Mouse (Mus musculus): ENCODE results near the gene Clec3b. TPM values are rescaled to one million over a fixed set of nuclear protein-coding genes. Genes with fewer than 3 reads are reported as not detected.

Gene Clec3b
- total and polyA plus RNA-seq, 3 experiments, result not detected

GRCm38 (mm10) chr9:123112805-123113521 is 37.8 kb upstream of the Clec3b start, which contains the start of the genes Zdhhc3 and Exosc7:
Gene Zdhhc3, minus strand, starts transcription at chr9:123113205.
Gene Exosc7, plus strand, starts transcription at chr9:123113215.
- TF ChIP-seq CTCF (IDR thresholded peaks at IDR 0.05; ENCODE audit: low read depth, low read length) (no peak), POLR2AphosphoS5 (IDR thresholded peaks at IDR 0.05; ENCODE audit: insufficient replicate concordance, low read depth, low read length) (no peak), GATA2 (IDR thresholded peaks at IDR 0.05; ENCODE audit: borderline replicate concordance, low read depth, low read length) (no peak), TAL1 (conservative IDR thresholded peaks at IDR 0.05; ENCODE audit: low read depth, low read length) (no peak), GATA1 (IDR thresholded peaks at IDR 0.05; ENCODE audit: borderline replicate concordance, low read length) (no peak)
- Histone ChIP-seq H3K27me3 (ENCODE audit: insufficient read depth, low read length) (no peaks in the 10 kb centered on the region), H3K4me3 (ENCODE audit: low read depth, low read length) (peak within 1 kb of the TSS; percentile 94), H3K9me3 (replicated peaks) (no peaks in the 10 kb centered on the region), H3K4me1 (ENCODE audit: insufficient read depth, low read depth, low read length) (peaks cover 55% of the 10 kb centered on the region), H3K36me3 (replicated peaks) (peaks cover 64% of the 10 kb centered on the region)
- DNase-seq (ENCODE audit: low spot score) (peak; percentile 88), ATAC-seq (ENCODE audit: extremely low read depth, insufficient number of reproducible peaks, low FRiP score, poor library complexity, severe bottlenecking) (peak; percentile 51)

GRCm38 (mm10) chr9:123113931-123114330 is 36.8 kb upstream of the Clec3b start:
- Histone ChIP-seq H3K27me3 (ENCODE audit: insufficient read depth, low read length) (no peaks in the 10 kb centered on the region), H3K36me3 (replicated peaks) (peaks cover 64% of the 10 kb centered on the region), H3K4me3 (ENCODE audit: low read depth, low read length) (peak overlapping the region; percentile 94), H3K9me3 (replicated peaks) (no peaks in the 10 kb centered on the region), H3K4me1 (ENCODE audit: insufficient read depth, low read depth, low read length) (peaks cover 53% of the 10 kb centered on the region)
- ATAC-seq (ENCODE audit: extremely low read depth, insufficient number of reproducible peaks, low FRiP score, poor library complexity, severe bottlenecking), result no peak
- no peak for DNase-seq (ENCODE audit: low spot score)
- TF ChIP-seq GATA2 (IDR thresholded peaks at IDR 0.05; ENCODE audit: borderline replicate concordance, low read depth, low read length), result no peak
- no peak for TF ChIP-seq GATA1 (IDR thresholded peaks at IDR 0.05; ENCODE audit: borderline replicate concordance, low read length)
- no peak for TF ChIP-seq CTCF (IDR thresholded peaks at IDR 0.05; ENCODE audit: low read depth, low read length)

GRCm38 (mm10) chr9:123115566-123115965 is 35.2 kb upstream of the Clec3b start:
- Histone ChIP-seq H3K4me3 (ENCODE audit: low read depth, low read length) (no peak overlapping the region), H3K9me3 (replicated peaks) (no peaks in the 10 kb centered on the region), H3K27me3 (ENCODE audit: insufficient read depth, low read length) (no peaks in the 10 kb centered on the region), H3K36me3 (replicated peaks) (peaks cover 64% of the 10 kb centered on the region), H3K4me1 (ENCODE audit: insufficient read depth, low read depth, low read length) (peaks cover 45% of the 10 kb centered on the region)
- DNase-seq (ENCODE audit: low spot score) (no peak), ATAC-seq (ENCODE audit: extremely low read depth, insufficient number of reproducible peaks, low FRiP score, poor library complexity, severe bottlenecking) (no peak)
- TF ChIP-seq GATA1 (IDR thresholded peaks at IDR 0.05; ENCODE audit: borderline replicate concordance, low read length) (no peak), POLR2AphosphoS5 (IDR thresholded peaks at IDR 0.05; ENCODE audit: insufficient replicate concordance, low read depth, low read length) (no peak), CTCF (IDR thresholded peaks at IDR 0.05; ENCODE audit: low read depth, low read length) (no peak), GATA2 (IDR thresholded peaks at IDR 0.05; ENCODE audit: borderline replicate concordance, low read depth, low read length) (no peak), TAL1 (conservative IDR thresholded peaks at IDR 0.05; ENCODE audit: low read depth, low read length) (no peak)

- Histone ChIP-seq H3K4me3 (ENCODE audit: low read depth, low read length) (no peak overlapping the region), H3K4me1 (ENCODE audit: insufficient read depth, low read depth, low read length) (peaks cover 23% of the 10 kb centered on the region), H3K9me3 (replicated peaks) (no peaks in the 10 kb centered on the region), H3K27me3 (ENCODE audit: insufficient read depth, low read length) (no peaks in the 10 kb centered on the region), H3K36me3 (replicated peaks) (peaks cover 96% of the 10 kb centered on the region)
- TF ChIP-seq GATA2 (IDR thresholded peaks at IDR 0.05; ENCODE audit: borderline replicate concordance, low read depth, low read length), result no peak
- no peak for TF ChIP-seq CTCF (IDR thresholded peaks at IDR 0.05; ENCODE audit: low read depth, low read length)
- TF ChIP-seq TAL1 (conservative IDR thresholded peaks at IDR 0.05; ENCODE audit: low read depth, low read length), result no peak
- no peak for TF ChIP-seq POLR2AphosphoS5 (IDR thresholded peaks at IDR 0.05; ENCODE audit: insufficient replicate concordance, low read depth, low read length)
- TF ChIP-seq GATA1 (IDR thresholded peaks at IDR 0.05; ENCODE audit: borderline replicate concordance, low read length), result no peak
- ATAC-seq (ENCODE audit: extremely low read depth, insufficient number of reproducible peaks, low FRiP score, poor library complexity, severe bottlenecking), result no peak
- DNase-seq (ENCODE audit: low spot score), result no peak
Observed at GRCm38 (mm10) chr9:123123017-123123416, 27.7 kb upstream of the Clec3b start.

- Histone ChIP-seq H3K4me1 (ENCODE audit: insufficient read depth, low read depth, low read length) (peaks cover 23% of the 10 kb centered on the region), H3K4me3 (ENCODE audit: low read depth, low read length) (no peak overlapping the region; the same call in 1 of the 2 replicates), H3K36me3 (replicated peaks) (peaks cover 96% of the 10 kb centered on the region), H3K9me3 (replicated peaks) (no peaks in the 10 kb centered on the region), H3K27me3 (ENCODE audit: insufficient read depth, low read length) (no peaks in the 10 kb centered on the region)
- TF ChIP-seq TAL1 (conservative IDR thresholded peaks at IDR 0.05; ENCODE audit: low read depth, low read length), result no peak
- TF ChIP-seq CTCF (IDR thresholded peaks at IDR 0.05; ENCODE audit: low read depth, low read length), result peak; percentile 71
- DNase-seq (ENCODE audit: low spot score), result no peak
- no peak for ATAC-seq (ENCODE audit: extremely low read depth, insufficient number of reproducible peaks, low FRiP score, poor library complexity, severe bottlenecking)
Observed at GRCm38 (mm10) chr9:123123571-123124412, 27.0 kb upstream of the Clec3b start.

GRCm38 (mm10) chr9:123124413-123124981 is 26.2 kb upstream of the Clec3b start:
- DNase-seq (ENCODE audit: low spot score) (no peak), ATAC-seq (ENCODE audit: extremely low read depth, insufficient number of reproducible peaks, low FRiP score, poor library complexity, severe bottlenecking) (peak; percentile 8; the same call in 1 of the 2 replicates)
- no peak for TF ChIP-seq CTCF (IDR thresholded peaks at IDR 0.05; ENCODE audit: low read depth, low read length)
- no peak for TF ChIP-seq TAL1 (conservative IDR thresholded peaks at IDR 0.05; ENCODE audit: low read depth, low read length)
- TF ChIP-seq GATA2 (IDR thresholded peaks at IDR 0.05; ENCODE audit: borderline replicate concordance, low read depth, low read length), result no peak
- no peak for TF ChIP-seq POLR2AphosphoS5 (IDR thresholded peaks at IDR 0.05; ENCODE audit: insufficient replicate concordance, low read depth, low read length)
- no peak for TF ChIP-seq GATA1 (IDR thresholded peaks at IDR 0.05; ENCODE audit: borderline replicate concordance, low read length)
- Histone ChIP-seq H3K36me3 (replicated peaks) (peaks cover 96% of the 10 kb centered on the region), H3K27me3 (ENCODE audit: insufficient read depth, low read length) (no peaks in the 10 kb centered on the region), H3K4me1 (ENCODE audit: insufficient read depth, low read depth, low read length) (peaks cover 22% of the 10 kb centered on the region), H3K4me3 (ENCODE audit: low read depth, low read length) (no peak overlapping the region), H3K9me3 (replicated peaks) (no peaks in the 10 kb centered on the region)

Data from G1E (cell line).